Mouse (Mus musculus) embryonic facial prominence, embryonic 15.5 days (tissue): ENCODE results near the gene Pkd2l1. TPM values are rescaled to one million over a fixed set of nuclear protein-coding genes. Genes with fewer than 3 reads are reported as not detected.

Experiments used
- ATAC-seq: fragments of 200-750 bp; cut with Nextera tagmentation; 2 replicates; pipeline ENCODE4 v1.8.0; 2017; ENCODE audit warnings: low read depth, moderate TSS enrichment; ENCODE audit not compliant: insufficient number of reproducible peaks, low FRiP score, low TSS enrichment
- H3K27ac ChIP-seq: fragments of 300-500 bp; sonication (generic); replicated peaks from 2 replicates; pipeline ENCODE4 v1.5.1; 2015; ENCODE audit warnings: mild to moderate bottlenecking, inconsistent platforms
- H3K27me3 ChIP-seq: fragments of 300-500 bp; sonication (generic); 2 replicates; pipeline ENCODE4 v1.6.1; 2015; ENCODE audit warnings: inconsistent platforms
- H3K36me3 ChIP-seq: fragments of 300-500 bp; sonication (generic); 2 replicates; pipeline ENCODE4 v1.6.1; 2015; ENCODE audit warnings: mild to moderate bottlenecking, inconsistent platforms
- H3K4me1 ChIP-seq: fragments of 300-500 bp; sonication (generic); 2 replicates; pipeline ENCODE4 v1.6.1; 2015; ENCODE audit warnings: inconsistent platforms
- H3K4me2 ChIP-seq: fragments of 300-500 bp; sonication (generic); replicated peaks from 2 replicates; pipeline ENCODE4 v1.6.1; 2015; ENCODE audit warnings: mild to moderate bottlenecking, inconsistent platforms
- H3K4me3 ChIP-seq: fragments of 300-500 bp; sonication (generic); replicated peaks from 2 replicates; pipeline ENCODE4 v1.5.1; 2015; ENCODE audit warnings: mild to moderate bottlenecking, inconsistent platforms
- H3K9ac ChIP-seq: fragments of 300-500 bp; sonication (generic); 2 replicates; pipeline ENCODE4 v1.6.1; 2015; ENCODE audit warnings: inconsistent platforms
- H3K9me3 ChIP-seq: fragments of 300-500 bp; sonication (generic); replicated peaks from 2 replicates; pipeline ENCODE4 v1.6.1; 2016; ENCODE audit warnings: inconsistent platforms
- WGBS: fragments of 180-500 bp; shearing (Covaris S2); methylation state at CpG from one replicate; pipeline ENCODE4 v1.1.7; 2015; 5-methylcytosine and 5-hydroxymethylcytosine counted together
- polyA plus RNA-seq: library from polyadenylated mRNA; unstranded; fragments of >200 nt; fragmentation: Nextera tagmentation; extraction: Ambion mirVana; gene quantifications from 2 replicates; pipeline ENCODE4 v1.2.1, GENCODE M21; 2015

Pkd2l1 gene
- polyA plus RNA-seq, 1 experiment from 2014 or later: not detected

DNA sequence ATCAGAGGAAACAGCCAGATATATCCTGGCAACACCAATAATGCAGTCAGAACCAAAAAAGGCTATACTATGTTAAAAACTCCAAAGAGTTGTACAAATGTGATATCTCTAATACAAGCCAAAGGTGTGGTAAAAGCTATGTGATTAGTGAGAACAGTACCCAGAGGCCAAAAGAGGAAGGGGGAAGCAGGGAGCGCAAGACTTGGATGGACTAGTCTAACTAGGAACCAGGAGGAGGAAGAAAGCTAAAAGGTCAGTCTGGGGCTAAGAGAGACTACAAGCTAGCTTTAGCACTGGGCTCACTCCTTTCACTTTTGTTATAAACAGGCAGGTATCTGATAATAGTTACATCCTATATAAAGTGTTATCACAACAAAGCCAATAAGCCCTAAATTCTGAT, 87.8 kb downstream of the Pkd2l1 start:
- no peak overlapping the region for H3K27ac ChIP-seq
- H3K4me1 ChIP-seq: peaks cover 12% of the 10 kb centered on the region
- H3K9me3 ChIP-seq: no peaks in the 10 kb centered on the region
- H3K36me3 ChIP-seq: peaks cover 5% of the 10 kb centered on the region
- no peak overlapping the region for H3K4me3 ChIP-seq
- H3K9ac ChIP-seq: no peak overlapping the region
- 79% methylated on average over 1 of the region's 1 CpGs for WGBS
- no peaks in the 10 kb centered on the region for H3K27me3 ChIP-seq
- no peak overlapping the region for H3K4me2 ChIP-seq
- no peak for ATAC-seq

DNA sequence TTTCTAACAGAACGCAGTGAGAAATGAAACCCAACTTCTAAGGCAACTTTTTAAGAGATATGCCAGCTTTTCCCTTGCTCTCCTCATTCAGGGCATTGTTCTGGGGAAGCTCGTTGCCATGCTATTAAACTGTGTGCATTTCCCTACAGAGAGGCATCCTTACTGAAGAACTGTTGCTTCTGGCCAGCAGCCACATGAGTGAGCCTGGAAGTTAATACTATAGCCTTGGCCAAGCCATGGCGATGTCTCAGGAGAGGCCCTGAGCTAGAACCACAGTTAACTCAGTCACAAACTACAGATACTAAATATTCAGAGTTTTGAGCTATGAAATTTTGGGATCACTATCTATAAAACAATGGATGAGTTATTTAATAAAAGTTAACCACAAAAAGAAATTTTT, 89.2 kb downstream of the Pkd2l1 start:
- H3K9ac ChIP-seq: no peak overlapping the region
- 89% methylated on average over 3 of the region's 3 CpGs for WGBS
- H3K36me3 ChIP-seq: 0 out of 2 replicates have a peak, but pooled peaks cover 6% of the 10 kb centered on the region
- no peaks in the 10 kb centered on the region for H3K9me3 ChIP-seq
- no peak overlapping the region for H3K27ac ChIP-seq
- no peak overlapping the region for H3K4me2 ChIP-seq
- no peaks in the 10 kb centered on the region for H3K27me3 ChIP-seq
- H3K4me1 ChIP-seq: peaks cover 11% of the 10 kb centered on the region
- ATAC-seq: no peak
- H3K4me3 ChIP-seq: no peak overlapping the region

DNA sequence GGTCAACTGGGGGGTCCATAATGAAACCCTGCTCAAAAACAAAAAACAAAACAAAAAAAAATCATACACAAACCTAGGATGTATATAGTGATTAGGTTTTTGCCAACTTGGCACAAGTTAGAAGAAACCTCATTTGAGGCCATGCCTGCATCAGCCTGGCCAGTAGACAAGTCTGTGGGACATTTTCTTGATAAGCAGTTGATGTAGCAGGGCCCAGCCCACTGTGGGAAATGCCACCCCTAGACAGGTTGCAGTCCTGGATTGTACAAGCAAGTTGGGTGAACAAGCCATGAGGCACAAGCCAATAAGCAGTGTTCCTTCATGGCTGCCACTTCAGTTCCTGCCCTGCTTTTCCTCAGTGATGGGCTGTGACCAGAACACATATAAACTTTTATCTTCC, 91.4 kb downstream of the Pkd2l1 start:
- Histone ChIP-seq H3K36me3 (peaks cover 19% of the 10 kb centered on the region), H3K9ac (no peak overlapping the region), H3K4me3 (no peak overlapping the region), H3K27ac (no peak overlapping the region), H3K4me1 (no peaks in the 10 kb centered on the region), H3K27me3 (no peaks in the 10 kb centered on the region), H3K9me3 (no peaks in the 10 kb centered on the region), H3K4me2 (no peak overlapping the region)
- ATAC-seq: no peak

Other genes with a start within 250 kb of the Pkd2l1 start
- gene Cpn1, start 205.9 kb downstream of the Pkd2l1 start, polyA plus RNA-seq: 0.40 and 0.45 TPM in 2 replicates
- not detected in 2 replicates for gene Cyp2c23, start 163.2 kb downstream of the Pkd2l1 start, polyA plus RNA-seq
- gene Erlin1, start 122.7 kb downstream of the Pkd2l1 start, polyA plus RNA-seq: 35.9 and 39.2 TPM in 2 replicates
- gene Chuk, start 85.0 kb downstream of the Pkd2l1 start, polyA plus RNA-seq: 39.6 and 41.5 TPM in 2 replicates
- 27.2 and 29.7 TPM in 2 replicates for gene Cwf19l1, start 56.6 kb downstream of the Pkd2l1 start, polyA plus RNA-seq
- 83.2 and 90.4 TPM in 2 replicates for gene Bloc1s2, start 46.0 kb downstream of the Pkd2l1 start, polyA plus RNA-seq
- 0.89 and 0.96 TPM in 2 replicates for gene Scd3, start 10.8 kb upstream of the Pkd2l1 start, polyA plus RNA-seq
- gene Scd2, start 101.2 kb upstream of the Pkd2l1 start, polyA plus RNA-seq: 179 and 181 TPM in 2 replicates
- 0.16 and 0.39 TPM in 2 replicates for gene Scd4, start 140.7 kb upstream of the Pkd2l1 start, polyA plus RNA-seq
- gene Scd1, start 215.4 kb upstream of the Pkd2l1 start, polyA plus RNA-seq: 6.2 and 8.0 TPM in 2 replicates